Mouse (Mus musculus) hindbrain, embryonic 12.5 days (tissue): ENCODE data around the gene Gp5. TPM values are rescaled to one million over a fixed set of nuclear protein-coding genes. Genes with fewer than 3 reads are reported as not detected.

Experiments used
- ATAC-seq: fragments of 200-750 bp; cut with Nextera tagmentation; 2 replicates; pipeline ENCODE4 v1.8.0; 2017; ENCODE audit warnings: moderate TSS enrichment; ENCODE audit not compliant: low FRiP score
- H3K27ac ChIP-seq: fragments of 300-500 bp; sonication (generic); 2 replicates; pipeline ENCODE4 v1.5.1; 2016; ENCODE audit warnings: mild to moderate bottlenecking
- H3K27me3 ChIP-seq: fragments of 300-500 bp; sonication (generic); 2 replicates; pipeline ENCODE4 v1.6.1; 2016; ENCODE audit warnings: mild to moderate bottlenecking
- H3K36me3 ChIP-seq: fragments of 300-500 bp; sonication (generic); 2 replicates; pipeline ENCODE4 v1.6.1; 2016; ENCODE audit warnings: mild to moderate bottlenecking
- H3K4me1 ChIP-seq: fragments of 300-500 bp; sonication (generic); 2 replicates; pipeline ENCODE4 v1.6.1; 2016
- H3K4me2 ChIP-seq: fragments of 300-500 bp; sonication (generic); replicated peaks from 2 replicates; pipeline ENCODE4 v1.6.1; 2016; ENCODE audit warnings: mild to moderate bottlenecking
- H3K4me3 ChIP-seq: fragments of 300-500 bp; sonication (generic); 2 replicates; pipeline ENCODE4 v1.5.1; 2016; ENCODE audit warnings: mild to moderate bottlenecking
- H3K9ac ChIP-seq: fragments of 300-500 bp; sonication (generic); 2 replicates; pipeline ENCODE4 v1.6.1; 2016; ENCODE audit warnings: mild to moderate bottlenecking, moderate library complexity
- H3K9me3 ChIP-seq: fragments of 300-500 bp; sonication (generic); replicated peaks from 2 replicates; pipeline ENCODE4 v1.6.1; 2016; ENCODE audit warnings: mild to moderate bottlenecking
- WGBS: fragments of 180-500 bp; shearing (Covaris S2); methylation state at CpG from one replicate; pipeline ENCODE4 v1.1.7; 2016; 5-methylcytosine and 5-hydroxymethylcytosine counted together
- polyA plus RNA-seq: library from polyadenylated mRNA; unstranded; fragments of >200 nt; fragmentation: Nextera tagmentation; extraction: Ambion mirVana; gene quantifications from 2 replicates; pipeline ENCODE4 v1.2.1, GENCODE M21; 2016

Gp5 gene
- polyA plus RNA-seq, 1 experiment from 2014 or later = 1.4 TPM

- H3K36me3 ChIP-seq = no peaks in the 10 kb centered on the region
- H3K27me3 ChIP-seq = peaks cover 6% of the 10 kb centered on the region; the same call in 1 of the 2 replicates
- WGBS = 95% methylated on average over 8 of the region's 8 CpGs
- ATAC-seq = no peak
- peaks cover 4% of the 10 kb centered on the region; the same call in 1 of the 2 replicates for H3K4me1 ChIP-seq
- no peak overlapping the region for H3K27ac ChIP-seq
- no peak overlapping the region for H3K4me3 ChIP-seq
- no peaks in the 10 kb centered on the region for H3K9me3 ChIP-seq
- no peak overlapping the region for H3K4me2 ChIP-seq
- no peak overlapping the region for H3K9ac ChIP-seq
Measured at GRCm38 (mm10) chr16:30273065-30273464, 37.5 kb downstream of the Gp5 start.

GRCm38 (mm10) chr16:30271941-30272595 lies 38.5 kb downstream of the Gp5 start:
- ATAC-seq = no peak
- Histone ChIP-seq H3K27me3 (peaks cover 6% of the 10 kb centered on the region; the same call in 1 of the 2 replicates), H3K4me1 (peaks cover 4% of the 10 kb centered on the region; the same call in 1 of the 2 replicates), H3K9me3 (no peaks in the 10 kb centered on the region), H3K4me2 (no peak overlapping the region), H3K9ac (no peak overlapping the region), H3K36me3 (no peaks in the 10 kb centered on the region), H3K27ac (no peak overlapping the region; the same call in 1 of the 2 replicates), H3K4me3 (no peak overlapping the region)
- 65% methylated on average over 6 of the region's 6 CpGs for WGBS

- H3K27me3 ChIP-seq = peaks cover 6% of the 10 kb centered on the region; the same call in 1 of the 2 replicates
- no peak overlapping the region for H3K4me3 ChIP-seq
- H3K9me3 ChIP-seq = no peaks in the 10 kb centered on the region
- no peak overlapping the region; the same call in 1 of the 2 replicates for H3K27ac ChIP-seq
- H3K4me1 ChIP-seq = peaks cover 4% of the 10 kb centered on the region; the same call in 1 of the 2 replicates
- no peak overlapping the region for H3K4me2 ChIP-seq
- ATAC-seq = no peak
- H3K9ac ChIP-seq = no peak overlapping the region
- no peaks in the 10 kb centered on the region for H3K36me3 ChIP-seq
- 69% methylated on average over 8 of the region's 8 CpGs for WGBS
Measured at GRCm38 (mm10) chr16:30271223-30271761, 39.3 kb downstream of the Gp5 start.

- Histone ChIP-seq H3K4me1 (no peaks in the 10 kb centered on the region), H3K27me3 (peaks cover 10% of the 10 kb centered on the region; the same call in 1 of the 2 replicates), H3K36me3 (no peaks in the 10 kb centered on the region), H3K9me3 (no peaks in the 10 kb centered on the region), H3K9ac (no peak within 1 kb of the TSS), H3K4me3 (no peak within 1 kb of the TSS), H3K4me2 (no peak within 1 kb of the TSS), H3K27ac (no peak within 1 kb of the TSS)
- WGBS = 83% methylated on average over 5 of the region's 5 CpGs
- ATAC-seq = no peak
Measured at GRCm38 (mm10) chr16:30267359-30267758, 43.2 kb downstream of the Gp5 start, which contains the start of gene Cpn2. Gene Cpn2 (minus strand): TSS chr16:30267499.

GRCm38 (mm10) chr16:30266561-30266960 lies 44.0 kb downstream of the Gp5 start:
- no peak overlapping the region for H3K9ac ChIP-seq
- WGBS = 90% methylated on average over 5 of the region's 5 CpGs

GRCm38 (mm10) chr16:30265611-30266010 lies 45.0 kb downstream of the Gp5 start:
- Histone ChIP-seq H3K9me3 (no peaks in the 10 kb centered on the region), H3K27me3 (peaks cover 10% of the 10 kb centered on the region; the same call in 1 of the 2 replicates), H3K4me2 (no peak overlapping the region), H3K4me1 (no peaks in the 10 kb centered on the region), H3K36me3 (no peaks in the 10 kb centered on the region), H3K4me3 (no peak overlapping the region), H3K27ac (no peak overlapping the region), H3K9ac (no peak overlapping the region)
- 74% methylated on average over 4 of the region's 4 CpGs for WGBS
- ATAC-seq = no peak

More at GRCm38 (mm10) chr16:30266561-30266960, 44.0 kb downstream of the Gp5 start:
- no peak for ATAC-seq
- Histone ChIP-seq H3K27ac (no peak overlapping the region), H3K27me3 (peaks cover 10% of the 10 kb centered on the region; the same call in 1 of the 2 replicates), H3K4me2 (no peak overlapping the region), H3K4me1 (no peaks in the 10 kb centered on the region), H3K36me3 (no peaks in the 10 kb centered on the region), H3K9me3 (no peaks in the 10 kb centered on the region), H3K4me3 (no peak overlapping the region)

- Histone ChIP-seq H3K4me1 (no peaks in the 10 kb centered on the region), H3K9me3 (no peaks in the 10 kb centered on the region), H3K36me3 (no peaks in the 10 kb centered on the region), H3K27ac (no peak overlapping the region), H3K4me3 (no peak overlapping the region), H3K4me2 (no peak overlapping the region), H3K27me3 (peaks cover 5% of the 10 kb centered on the region; the same call in 1 of the 2 replicates), H3K9ac (no peak overlapping the region)
- 55% methylated on average over 4 of the region's 4 CpGs for WGBS
- ATAC-seq = no peak
Measured at GRCm38 (mm10) chr16:30263156-30263555, 47.4 kb downstream of the Gp5 start.

GRCm38 (mm10) chr16:30262664-30263063 lies 47.9 kb downstream of the Gp5 start:
- Histone ChIP-seq H3K27me3 (peaks cover 5% of the 10 kb centered on the region; the same call in 1 of the 2 replicates), H3K9me3 (no peaks in the 10 kb centered on the region), H3K36me3 (no peaks in the 10 kb centered on the region), H3K9ac (no peak overlapping the region), H3K4me3 (no peak overlapping the region), H3K27ac (no peak overlapping the region), H3K4me1 (no peaks in the 10 kb centered on the region), H3K4me2 (no peak overlapping the region)
- 1% methylated on average over 2 of the region's 2 CpGs for WGBS
- ATAC-seq = 0 out of 2 replicates have a peak, but pooled peaks have one; percentile 23

- no peaks in the 10 kb centered on the region for H3K4me1 ChIP-seq
- no peak overlapping the region for H3K9ac ChIP-seq
- H3K27ac ChIP-seq = no peak overlapping the region
- ATAC-seq = no peak
- no peaks in the 10 kb centered on the region for H3K9me3 ChIP-seq
- H3K27me3 ChIP-seq = peaks cover 8% of the 10 kb centered on the region; the same call in 1 of the 2 replicates
- H3K4me2 ChIP-seq = no peak overlapping the region
- no peak overlapping the region for H3K4me3 ChIP-seq
- H3K36me3 ChIP-seq = no peaks in the 10 kb centered on the region
- 90% methylated on average over 10 of the region's 10 CpGs for WGBS
Measured at GRCm38 (mm10) chr16:30262157-30262556, 48.4 kb downstream of the Gp5 start.

GRCm38 (mm10) chr16:30261341-30261740 lies 49.2 kb downstream of the Gp5 start:
- H3K9me3 ChIP-seq = no peaks in the 10 kb centered on the region
- peaks cover 12% of the 10 kb centered on the region; the same call in 1 of the 2 replicates for H3K27me3 ChIP-seq
- no peak overlapping the region for H3K27ac ChIP-seq
- no peak overlapping the region for H3K4me2 ChIP-seq
- no peaks in the 10 kb centered on the region for H3K36me3 ChIP-seq
- no peak overlapping the region for H3K4me3 ChIP-seq
- ATAC-seq = no peak
- no peak overlapping the region for H3K9ac ChIP-seq
- 90% methylated on average over 9 of the region's 9 CpGs for WGBS
- H3K4me1 ChIP-seq = no peaks in the 10 kb centered on the region

- Histone ChIP-seq H3K4me2 (no peak overlapping the region), H3K9me3 (no peaks in the 10 kb centered on the region), H3K4me1 (no peaks in the 10 kb centered on the region), H3K36me3 (no peaks in the 10 kb centered on the region), H3K27ac (no peak overlapping the region), H3K4me3 (no peak overlapping the region), H3K9ac (no peak overlapping the region), H3K27me3 (peaks cover 12% of the 10 kb centered on the region; the same call in 1 of the 2 replicates)
- no peak for ATAC-seq
- 86% methylated on average over 15 of the region's 15 CpGs for WGBS
Measured at GRCm38 (mm10) chr16:30260012-30260635, 50.5 kb downstream of the Gp5 start.

- no peak for ATAC-seq
- 86% methylated on average over 10 of the region's 10 CpGs for WGBS
- no peaks in the 10 kb centered on the region for H3K9me3 ChIP-seq
- no peak overlapping the region for H3K4me3 ChIP-seq
- H3K4me2 ChIP-seq = no peak overlapping the region
- H3K36me3 ChIP-seq = no peaks in the 10 kb centered on the region
- no peak overlapping the region for H3K9ac ChIP-seq
- H3K4me1 ChIP-seq = no peaks in the 10 kb centered on the region
- peaks cover 12% of the 10 kb centered on the region; the same call in 1 of the 2 replicates for H3K27me3 ChIP-seq
- H3K27ac ChIP-seq = no peak overlapping the region
Measured at GRCm38 (mm10) chr16:30259444-30259843, 51.1 kb downstream of the Gp5 start.
